Mouse (Mus musculus) spleen, adult 2 months (tissue): Measurements from ENCODE around the gene Tomm40.

Experiments
- CTCF ChIP-seq: fragments of 200-500 bp; IDR thresholded peaks from 2 replicates; pipeline ENCODE4 v1.5.1; 2011; ENCODE audit warnings: mild to moderate bottlenecking, inconsistent platforms; ENCODE audit not compliant: insufficient read depth, insufficient read length, insufficient replicate concordance; ENCODE audit errors: extremely low read depth
- POLR2A ChIP-seq: fragments of 200-500 bp; IDR thresholded peaks from 2 replicates; pipeline ENCODE4 v1.6.1; 2011; ENCODE audit warnings: low read depth, low read length, inconsistent platforms

DNA sequence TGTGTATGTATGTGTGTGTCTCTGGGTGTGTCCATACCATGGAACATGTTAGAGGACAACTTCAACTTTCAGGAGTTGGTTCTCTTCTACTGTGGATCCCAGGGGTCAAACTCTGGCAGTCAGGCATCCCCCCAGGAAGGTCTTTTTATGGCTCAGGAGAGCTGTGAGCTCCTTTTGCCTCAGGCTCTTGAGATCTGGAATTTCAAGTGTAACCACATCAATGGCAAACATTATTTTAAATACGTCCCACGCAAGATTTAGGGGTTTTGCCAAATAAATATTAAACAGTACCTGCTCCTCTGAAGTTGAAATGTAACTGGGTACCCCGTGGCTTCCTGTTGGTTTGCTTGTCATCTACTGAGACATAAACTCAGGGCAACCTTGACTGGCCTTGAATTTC is 32.3 kb downstream of the Tomm40 start:
- no peak for TF ChIP-seq CTCF
- TF ChIP-seq POLR2A: no peak
